ENCODE assay signal across 8 mouse cellular contexts in the genomic region with DNA sequence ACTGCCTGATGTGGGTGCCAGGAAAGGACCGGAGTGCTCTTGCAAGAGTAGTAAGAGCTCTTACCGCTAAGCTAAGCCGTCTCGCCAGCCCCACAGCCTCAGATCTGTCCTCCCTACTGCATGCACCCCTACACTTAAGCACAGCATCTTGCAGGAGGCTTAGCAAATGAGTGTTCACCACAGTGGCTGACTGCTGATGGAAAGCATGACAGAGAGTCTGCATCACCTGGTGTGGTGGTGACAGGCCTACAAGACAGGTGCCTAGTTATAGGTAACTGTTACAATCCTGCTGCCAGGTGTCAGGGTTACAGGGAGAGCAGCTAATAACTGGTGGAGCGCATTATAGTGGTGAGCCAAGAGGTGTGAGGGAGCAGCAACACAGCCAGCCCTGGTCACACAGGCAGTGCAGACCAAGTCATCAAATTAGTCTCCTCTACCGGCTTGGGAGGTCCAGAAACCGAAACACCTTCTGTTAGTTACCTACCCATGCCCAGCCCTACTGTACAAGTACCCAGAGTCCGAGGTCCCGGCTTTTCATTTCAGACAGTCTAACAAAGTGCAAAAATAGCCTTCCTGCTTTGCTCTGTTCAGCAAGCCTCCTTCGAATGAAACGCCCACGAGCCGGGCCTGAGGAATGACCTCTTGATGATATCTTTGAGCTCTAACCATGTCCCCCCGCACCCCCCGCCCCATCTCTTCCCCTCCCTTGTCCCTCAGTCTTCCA. TPM values are rescaled to one million over a fixed set of nuclear protein-coding genes. Genes with fewer than 3 reads are reported as not detected.
DNase-seq lines count a peak whose midpoint lies in the region; ATAC-seq lines count a peak whose summit lies in the region.

No protein-coding gene starts in this region.

- H3K9ac ChIP-seq in forebrain, embryonic 14.5 days (ENCODE audit: low read length) = peak overlapping the region; percentile 93
- H3K9ac ChIP-seq in liver, embryonic 11.5 days (ENCODE audit: low read depth, low read length) = peak overlapping the region; percentile 73
- H3K9ac ChIP-seq in stomach, embryonic 14.5 days (replicated peaks; ENCODE audit: low read depth, low read length) = peak overlapping the region; percentile 83

- no peaks in the 10 kb centered on the region for H3K9me3 ChIP-seq in megakaryocyte, embryonic 14.5 days
- H3K9me3 ChIP-seq in forebrain, embryonic 14.5 days (replicated peaks; ENCODE audit: control insufficient read depth, low read length) = no peaks in the 10 kb centered on the region
- no peaks in the 10 kb centered on the region for H3K9me3 ChIP-seq in liver, embryonic 11.5 days (ENCODE audit: control insufficient read depth, low read length)
- no peaks in the 10 kb centered on the region for H3K9me3 ChIP-seq in stomach, embryonic 14.5 days (ENCODE audit: control insufficient read depth, low read depth, low read length)

- peaks cover 49% of the 10 kb centered on the region for H3K4me1 ChIP-seq in megakaryocyte, embryonic 14.5 days
- peaks cover 16% of the 10 kb centered on the region for H3K4me1 ChIP-seq in forebrain, embryonic 14.5 days (ENCODE audit: control insufficient read depth, insufficient read depth, low read length)
- H3K4me1 ChIP-seq in liver, embryonic 11.5 days (replicated peaks; ENCODE audit: control insufficient read depth, insufficient read depth, low read length) = peaks cover 42% of the 10 kb centered on the region
- H3K4me1 ChIP-seq in stomach, embryonic 14.5 days (ENCODE audit: control insufficient read depth, insufficient read depth, low read length) = peaks cover 35% of the 10 kb centered on the region

- no peaks in the 10 kb centered on the region for H3K36me3 ChIP-seq in megakaryocyte, embryonic 14.5 days (replicated peaks; ENCODE audit: low read length)
- H3K36me3 ChIP-seq in forebrain, embryonic 14.5 days (ENCODE audit: control insufficient read depth, insufficient read depth, low read length) = no peaks in the 10 kb centered on the region
- H3K36me3 ChIP-seq in liver, embryonic 11.5 days (ENCODE audit: control insufficient read depth, insufficient read depth, low read length) = no peaks in the 10 kb centered on the region
- no peaks in the 10 kb centered on the region for H3K36me3 ChIP-seq in stomach, embryonic 14.5 days (ENCODE audit: control insufficient read depth, insufficient read depth, low read length)

- H3K27me3 ChIP-seq in megakaryocyte, embryonic 14.5 days (replicated peaks) = peaks cover 83% of the 10 kb centered on the region
- no peaks in the 10 kb centered on the region for H3K27me3 ChIP-seq in forebrain, embryonic 14.5 days (replicated peaks; ENCODE audit: control insufficient read depth, insufficient read depth, low read length)
- no peaks in the 10 kb centered on the region for H3K27me3 ChIP-seq in liver, embryonic 11.5 days (replicated peaks; ENCODE audit: control insufficient read depth, insufficient read depth, low read length)
- H3K27me3 ChIP-seq in stomach, embryonic 14.5 days (ENCODE audit: control insufficient read depth, insufficient read depth, low read length) = no peaks in the 10 kb centered on the region

- 9% methylated on average over 15 of the region's 15 CpGs for WGBS in forebrain, embryonic 14.5 days
- WGBS in liver, embryonic 11.5 days = 23% methylated on average over 15 of the region's 15 CpGs
- 8% methylated on average over 15 of the region's 15 CpGs for WGBS in stomach, embryonic 14.5 days

- H3K27ac ChIP-seq in forebrain, embryonic 14.5 days (ENCODE audit: low read depth, low read length) = peak overlapping the region; percentile 87
- H3K27ac ChIP-seq in liver, embryonic 11.5 days (ENCODE audit: low read depth, low read length) = peak overlapping the region; percentile 44; the same call in 1 of the 2 replicates
- H3K27ac ChIP-seq in stomach, embryonic 14.5 days (ENCODE audit: low read length) = peak overlapping the region; percentile 88

- peak; percentile 53 for DNase-seq in forebrain, embryonic 14.5 days (ENCODE audit: low spot score)
- DNase-seq in liver, embryonic 11.5 days (ENCODE audit: low spot score) = no peak
- no peak for DNase-seq in urinary bladder, postnatal 10 days (ENCODE audit: low spot score)
- no peak for DNase-seq in right cerebral cortex, adult 2 months (ENCODE audit: low spot score in 2 of 2)

- ATAC-seq in megakaryocyte, adult 5-6 weeks (ENCODE audit: poor library complexity, severe bottlenecking) = no peak
- peak; percentile 33 for ATAC-seq in forebrain, embryonic 14.5 days
- no peak for ATAC-seq in liver, embryonic 11.5 days (replicated peaks; ENCODE audit: low FRiP score)
- ATAC-seq in stomach, embryonic 14.5 days (ENCODE audit: insufficient number of reproducible peaks, insufficient read depth, low FRiP score, low read depth) = peak; percentile 4; the same call in 1 of the 2 replicates
- no peak for ATAC-seq in activated CD4-positive, CD25-positive, alpha-beta regulatory T cell, adult 4 months

- peak overlapping the region; percentile 94 for H3K4me3 ChIP-seq in megakaryocyte, embryonic 14.5 days (replicated peaks)
- H3K4me3 ChIP-seq in forebrain, embryonic 14.5 days (ENCODE audit: low read depth, low read length) = peak overlapping the region; percentile 76
- peak overlapping the region; percentile 70 for H3K4me3 ChIP-seq in liver, embryonic 11.5 days (ENCODE audit: low read depth, low read length)
- peak overlapping the region; percentile 78 for H3K4me3 ChIP-seq in stomach, embryonic 14.5 days (ENCODE audit: low read depth, low read length)

- H3K4me2 ChIP-seq in forebrain, embryonic 14.5 days (ENCODE audit: low read length) = peak overlapping the region; percentile 91
- peak overlapping the region; percentile 96 for H3K4me2 ChIP-seq in liver, embryonic 11.5 days
- H3K4me2 ChIP-seq in stomach, embryonic 14.5 days (replicated peaks; ENCODE audit: low read depth, low read length) = peak overlapping the region; percentile 89

RNA-seq across cellular contexts. Expression of gene Fam129b, which starts 0.8 kb away (rescaled TPM):
- polyA plus RNA-seq in megakaryocyte, embryonic 14.5 days (2012; ENCODE audit: insufficient read depth, low replicate concordance) = 19.5 and 38.4 TPM in 2 replicates
- 18.4 and 20.9 TPM in 2 replicates for total RNA-seq in megakaryocyte, adult 5-6 weeks (2015)
- 38.3 and 40.7 TPM in 2 replicates for total RNA-seq in megakaryocyte, adult 5-6 weeks (2017)
- 13.8 and 17.7 TPM in 2 replicates for polyA plus RNA-seq in forebrain, embryonic 14.5 days (2014; fragmentation: Nextera tagmentation; extraction: Ambion mirVana)
- 11.1 and 11.9 TPM in 2 replicates for polyA plus RNA-seq in liver, embryonic 11.5 days (2014; fragmentation: Nextera tagmentation; extraction: Ambion mirVana)
- 31.9 and 34.7 TPM in 2 replicates for polyA plus RNA-seq in stomach, embryonic 14.5 days (2014; fragmentation: Nextera tagmentation; extraction: Ambion mirVana)
- 1 to 10 TPM; 1.3 to 2.1 TPM for polyA plus RNA-seq in activated CD4-positive, CD25-positive, alpha-beta regulatory T cell, adult 4 months (2017; shearing (Covaris generic))

RNA-seq across cellular contexts. Expression of gene Stxbp1, which starts 28.1 kb away (rescaled TPM):
- polyA plus RNA-seq in megakaryocyte, embryonic 14.5 days (2012; ENCODE audit: insufficient read depth, low replicate concordance) = 1.6 TPM in 1 of 2 replicates, not detected in the other
- 0.09 and 0.30 TPM in 2 replicates for total RNA-seq in megakaryocyte, adult 5-6 weeks (2015)
- total RNA-seq in megakaryocyte, adult 5-6 weeks (2017) = 0.48 and 1.3 TPM in 2 replicates
- 127 and 174 TPM in 2 replicates for polyA plus RNA-seq in forebrain, embryonic 14.5 days (2014; fragmentation: Nextera tagmentation; extraction: Ambion mirVana)
- polyA plus RNA-seq in liver, embryonic 11.5 days (2014; fragmentation: Nextera tagmentation; extraction: Ambion mirVana) = 11.8 and 12.0 TPM in 2 replicates
- polyA plus RNA-seq in stomach, embryonic 14.5 days (2014; fragmentation: Nextera tagmentation; extraction: Ambion mirVana) = 22.6 and 23.5 TPM in 2 replicates
- 1 to 10 TPM; 2.4 to 2.9 TPM for polyA plus RNA-seq in activated CD4-positive, CD25-positive, alpha-beta regulatory T cell, adult 4 months (2017; shearing (Covaris generic))

Comparison
In these comparisons a context has a peak if more than half of its experiments do, and no peak if none do; other contexts are left out.
1. ATAC-seq: peak in forebrain, embryonic 14.5 days (single experiment) and stomach, embryonic 14.5 days (single experiment); none in megakaryocyte, adult 5-6 weeks (single experiment), liver, embryonic 11.5 days (single experiment) and activated CD4-positive, CD25-positive, alpha-beta regulatory T cell, adult 4 months (single experiment).
2. Peak in every context shown above with its lines, with median percentiles within 50 percentile points of each other: H3K4me3 ChIP-seq, H3K27ac ChIP-seq, H3K4me2 ChIP-seq and H3K9ac ChIP-seq.